Mouse (Mus musculus) liver, postnatal 0 days (tissue): ENCODE data around the gene Psmd11. TPM values are rescaled to one million over a fixed set of nuclear protein-coding genes. Genes with fewer than 3 reads are reported as not detected.
A peak's percentile ranks its signal among the peaks of the same experiment; 100 is the strongest.

ENCODE experiments used
- ATAC-seq: fragments of 200-750 bp; cut with Nextera tagmentation; 2 replicates; pipeline ENCODE4 v1.8.0; 2017; ENCODE audit warnings: mild to moderate bottlenecking, moderate library complexity
- DNase-seq: peaks from one replicate; pipeline ENCODE4 v3.0.0-alpha.2; 2016
- H3K27ac ChIP-seq: fragments of 300-500 bp; sonication (generic); 2 replicates; pipeline ENCODE4 v1.5.1; 2014; ENCODE audit warnings: antibody characterized with exemption, moderate library complexity, mild to moderate bottlenecking, low read depth
- H3K27me3 ChIP-seq: fragments of 300-500 bp; sonication (generic); 2 replicates; pipeline ENCODE4 v1.6.1; 2014; ENCODE audit warnings: low read length, control low read depth, mixed read lengths; ENCODE audit not compliant: insufficient read depth
- H3K36me3 ChIP-seq: fragments of 300-500 bp; sonication (generic); replicated peaks from 2 replicates; pipeline ENCODE4 v1.6.1; 2014; ENCODE audit warnings: mild to moderate bottlenecking, control low read depth, low read length, moderate library complexity, mixed read lengths; ENCODE audit not compliant: insufficient read depth
- H3K4me1 ChIP-seq: fragments of 300-500 bp; sonication (generic); 2 replicates; pipeline ENCODE4 v1.6.1; 2014; ENCODE audit warnings: antibody characterized with exemption, mild to moderate bottlenecking, control low read depth; ENCODE audit not compliant: insufficient read depth
- H3K4me2 ChIP-seq: fragments of 300-500 bp; sonication (generic); 2 replicates; pipeline ENCODE4 v1.6.1; 2014; ENCODE audit warnings: low read depth, mild to moderate bottlenecking, low read length, moderate library complexity, mixed read lengths
- H3K4me3 ChIP-seq: fragments of 300-500 bp; sonication (generic); 2 replicates; pipeline ENCODE4 v1.5.1; 2014; ENCODE audit warnings: low read depth, low read length
- H3K9ac ChIP-seq: fragments of 300-500 bp; sonication (generic); replicated peaks from 2 replicates; pipeline ENCODE4 v1.6.1; 2014; ENCODE audit warnings: mild to moderate bottlenecking, moderate library complexity
- H3K9me3 ChIP-seq: fragments of 300-500 bp; sonication (generic); 2 replicates; pipeline ENCODE4 v1.6.1; 2016; ENCODE audit warnings: mild to moderate bottlenecking, control low read depth, low read length, mixed read lengths
- CTCF ChIP-seq: sonication (generic); IDR thresholded peaks from 2 replicates; pipeline ENCODE4 v1.5.1; 2016; ENCODE audit warnings: antibody characterized with exemption, low read depth
- EP300 ChIP-seq: IDR thresholded peaks from 2 replicates; pipeline ENCODE4 v1.6.1; 2016; ENCODE audit warnings: antibody characterized with exemption, low read depth, mild to moderate bottlenecking
- WGBS: fragments of 180-500 bp; shearing (Covaris S2); extraction: QIAGEN DNeasy Blood & Tissue Kit; methylation state at CpG from one replicate; pipeline ENCODE4 v1.1.7; 2014; ENCODE audit not compliant: insufficient replicate concordance; 5-methylcytosine and 5-hydroxymethylcytosine counted together
- polyA plus RNA-seq: library from polyadenylated mRNA; unstranded; fragments of >200 nt; fragmentation: Nextera tagmentation; extraction: Ambion mirVana; gene quantifications from 2 replicates; pipeline ENCODE4 v1.2.1, GENCODE M21; 2015

Gene Psmd11
- polyA plus RNA-seq, 1 experiment from 2014 or later, result 143 TPM

DNA sequence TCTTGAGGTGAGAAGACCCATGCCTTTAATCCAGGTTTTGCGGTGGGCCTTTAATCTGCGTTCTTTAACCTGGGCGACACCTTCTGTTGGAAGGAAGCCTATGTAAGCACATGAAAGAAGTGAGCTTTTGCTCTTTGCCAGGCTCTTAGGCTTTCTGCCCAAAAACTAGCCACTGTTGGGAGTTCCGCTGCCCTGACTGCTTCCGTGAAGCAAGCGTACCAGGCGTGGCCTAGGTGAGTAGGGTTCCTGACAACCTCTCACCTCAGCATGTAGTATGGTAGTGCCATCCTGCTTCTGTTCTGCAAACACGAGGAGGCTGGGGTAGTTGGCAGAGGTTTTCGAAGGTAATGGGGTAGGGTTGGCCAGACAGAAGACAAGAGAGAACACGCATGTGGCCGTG, 46.4 kb downstream of the Psmd11 start:
- ATAC-seq (no peak), DNase-seq (no peak)
- 92% methylated on average over 11 of the region's 11 CpGs for WGBS
- peaks cover 18% of the 10 kb centered on the region for H3K4me1 ChIP-seq
- H3K36me3 ChIP-seq, result peaks cover 29% of the 10 kb centered on the region
- H3K27ac ChIP-seq, result no peak overlapping the region
- H3K9ac ChIP-seq, result no peak overlapping the region
- H3K27me3 ChIP-seq, result peaks cover 15% of the 10 kb centered on the region; the same call in 1 of the 2 replicates
- H3K4me2 ChIP-seq, result no peak overlapping the region
- TF ChIP-seq EP300 (no peak), CTCF (no peak)
- H3K4me3 ChIP-seq, result no peak overlapping the region
- H3K9me3 ChIP-seq, result no peaks in the 10 kb centered on the region

DNA sequence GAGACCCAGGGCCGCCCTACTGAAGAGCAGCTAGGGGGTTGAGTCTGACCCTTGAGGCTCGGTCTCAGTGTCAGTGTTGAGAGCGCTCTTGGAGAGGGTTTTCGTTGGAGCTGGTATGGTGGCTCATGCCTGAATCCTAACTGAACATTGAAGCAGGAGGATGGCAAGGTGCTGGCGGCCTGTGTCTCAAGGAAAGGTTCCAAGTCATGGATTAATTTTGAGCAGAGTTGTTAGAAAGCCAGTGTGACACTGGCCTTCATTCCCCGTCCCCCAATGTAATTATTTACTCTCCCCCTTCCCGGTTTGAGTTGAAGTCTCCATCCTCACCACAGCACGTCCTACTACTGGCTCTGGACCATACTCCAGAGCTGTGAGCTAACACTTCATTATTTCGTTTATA, 47.1 kb downstream of the Psmd11 start:
- no peak overlapping the region for H3K4me2 ChIP-seq
- no peak overlapping the region for H3K27ac ChIP-seq
- ATAC-seq (no peak), DNase-seq (no peak)
- H3K27me3 ChIP-seq, result peaks cover 15% of the 10 kb centered on the region; the same call in 1 of the 2 replicates
- H3K9ac ChIP-seq, result no peak overlapping the region
- 84% methylated on average over 9 of the region's 9 CpGs for WGBS
- H3K9me3 ChIP-seq, result no peaks in the 10 kb centered on the region
- no peak for TF ChIP-seq EP300
- no peak for TF ChIP-seq CTCF
- peaks cover 18% of the 10 kb centered on the region for H3K4me1 ChIP-seq
- H3K36me3 ChIP-seq, result peaks cover 22% of the 10 kb centered on the region
- no peak overlapping the region for H3K4me3 ChIP-seq

DNA sequence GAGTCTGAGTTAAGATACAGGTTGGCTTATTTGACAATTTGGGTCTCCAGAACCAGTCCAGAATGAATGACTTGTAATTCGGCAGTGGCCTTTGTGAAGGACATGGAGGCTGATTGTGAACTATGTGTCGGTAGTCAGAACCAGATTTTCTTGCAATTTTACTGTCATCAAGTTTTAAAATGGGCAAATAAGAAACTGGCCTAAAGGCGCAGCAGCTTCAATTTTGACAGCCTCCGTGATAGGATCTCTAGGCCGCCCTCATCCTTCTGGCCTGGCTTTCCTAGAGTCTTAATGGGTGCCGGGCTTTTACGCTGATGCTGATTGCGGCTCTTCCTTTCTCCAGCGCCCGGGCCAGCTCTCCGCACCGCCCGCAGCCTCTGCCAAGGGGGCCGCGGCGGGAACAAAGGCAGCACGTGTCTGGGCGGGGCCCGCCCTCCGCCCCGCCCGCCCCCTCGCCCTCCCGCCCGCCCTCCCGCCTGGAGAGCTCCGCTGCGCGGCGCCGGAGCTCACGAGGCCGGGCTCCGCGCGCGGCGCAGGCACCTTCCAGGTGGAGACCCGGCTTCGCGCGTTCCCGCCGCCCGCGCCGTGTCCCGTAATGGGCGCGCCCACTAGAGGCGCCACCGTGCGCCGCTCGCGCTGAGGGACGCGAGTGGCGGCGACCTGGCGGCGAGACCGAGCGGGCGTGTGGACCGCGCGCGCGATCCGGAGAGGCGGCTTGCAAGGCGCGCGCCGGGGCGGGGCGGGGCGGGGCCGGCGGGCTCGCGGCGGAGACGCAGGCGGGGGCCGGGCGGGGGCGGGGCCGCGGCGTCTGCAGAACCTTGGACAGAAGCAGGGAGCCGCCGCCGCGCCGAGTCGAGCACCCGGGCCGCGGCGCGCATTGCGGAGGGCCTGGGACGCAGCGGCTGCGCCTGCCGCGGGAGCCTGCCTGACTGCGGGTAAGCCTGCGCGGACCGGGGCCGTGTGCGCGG, 48.1 kb downstream of the Psmd11 start, which contains the start of gene Cdk5r1:
Gene Cdk5r1 (plus strand): TSS at position 802 of the 968 bp plus-strand sequence.
- H3K27me3 ChIP-seq, result peaks cover 15% of the 10 kb centered on the region; the same call in 1 of the 2 replicates
- H3K4me1 ChIP-seq, result peaks cover 18% of the 10 kb centered on the region
- peak within 1 kb of the TSS; percentile 68 for H3K9ac ChIP-seq
- ATAC-seq (peak; percentile 92), DNase-seq (peak; percentile 93)
- H3K9me3 ChIP-seq, result no peaks in the 10 kb centered on the region
- TF ChIP-seq CTCF, result peak; percentile 53
- TF ChIP-seq EP300, result no peak
- peaks cover 16% of the 10 kb centered on the region for H3K36me3 ChIP-seq
- peak within 1 kb of the TSS; percentile 74 for H3K4me3 ChIP-seq
- H3K4me2 ChIP-seq, result peak within 1 kb of the TSS; percentile 98
- 2% methylated on average over 60 of the region's 116 CpGs for whole genome bisulfite sequencing
- H3K27ac ChIP-seq, result peak within 1 kb of the TSS; percentile 23; the same call in 1 of the 2 replicates

DNA sequence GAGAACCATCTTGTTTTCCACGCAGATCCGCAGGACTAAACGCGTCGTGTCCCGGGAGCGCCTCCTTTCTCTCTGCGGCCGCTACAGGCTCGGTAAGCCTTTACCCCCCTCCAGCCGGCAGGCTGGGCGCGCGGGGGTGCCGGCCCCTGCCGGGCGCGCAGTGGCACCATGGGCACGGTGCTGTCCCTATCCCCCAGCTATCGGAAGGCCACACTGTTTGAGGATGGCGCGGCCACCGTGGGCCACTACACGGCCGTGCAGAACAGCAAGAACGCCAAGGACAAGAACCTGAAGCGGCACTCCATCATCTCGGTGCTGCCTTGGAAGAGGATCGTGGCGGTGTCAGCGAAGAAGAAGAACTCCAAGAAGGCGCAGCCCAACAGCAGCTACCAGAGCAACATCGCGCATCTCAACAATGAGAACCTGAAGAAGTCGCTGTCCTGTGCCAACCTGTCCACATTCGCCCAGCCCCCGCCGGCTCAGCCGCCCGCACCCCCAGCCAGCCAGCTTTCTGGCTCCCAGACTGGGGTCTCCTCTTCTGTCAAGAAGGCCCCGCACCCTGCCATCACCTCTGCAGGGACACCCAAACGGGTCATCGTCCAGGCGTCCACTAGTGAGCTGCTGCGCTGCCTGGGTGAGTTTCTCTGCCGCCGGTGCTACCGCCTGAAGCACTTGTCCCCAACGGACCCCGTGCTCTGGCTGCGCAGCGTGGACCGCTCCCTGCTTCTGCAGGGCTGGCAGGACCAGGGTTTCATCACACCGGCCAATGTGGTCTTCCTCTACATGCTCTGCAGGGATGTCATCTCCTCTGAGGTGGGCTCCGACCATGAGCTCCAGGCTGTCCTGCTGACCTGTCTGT, 49.2 kb downstream of the Psmd11 start:
- Histone ChIP-seq H3K4me3 (peak overlapping the region; percentile 74), H3K4me2 (peak overlapping the region; percentile 98), H3K36me3 (peaks cover 10% of the 10 kb centered on the region), H3K27me3 (peaks cover 15% of the 10 kb centered on the region; the same call in 1 of the 2 replicates), H3K9ac (peak overlapping the region; percentile 68), H3K4me1 (peaks cover 18% of the 10 kb centered on the region), H3K9me3 (no peaks in the 10 kb centered on the region), H3K27ac (peak overlapping the region; percentile 23; the same call in 1 of the 2 replicates)
- 21% methylated on average over 55 of the region's 55 CpGs for WGBS
- ATAC-seq, result peak; percentile 3; the same call in 1 of the 2 replicates
- TF ChIP-seq EP300 (no peak), CTCF (0 out of 2 replicates have a peak, but pooled peaks have one; percentile 13)
- no peak for DNase-seq

DNA sequence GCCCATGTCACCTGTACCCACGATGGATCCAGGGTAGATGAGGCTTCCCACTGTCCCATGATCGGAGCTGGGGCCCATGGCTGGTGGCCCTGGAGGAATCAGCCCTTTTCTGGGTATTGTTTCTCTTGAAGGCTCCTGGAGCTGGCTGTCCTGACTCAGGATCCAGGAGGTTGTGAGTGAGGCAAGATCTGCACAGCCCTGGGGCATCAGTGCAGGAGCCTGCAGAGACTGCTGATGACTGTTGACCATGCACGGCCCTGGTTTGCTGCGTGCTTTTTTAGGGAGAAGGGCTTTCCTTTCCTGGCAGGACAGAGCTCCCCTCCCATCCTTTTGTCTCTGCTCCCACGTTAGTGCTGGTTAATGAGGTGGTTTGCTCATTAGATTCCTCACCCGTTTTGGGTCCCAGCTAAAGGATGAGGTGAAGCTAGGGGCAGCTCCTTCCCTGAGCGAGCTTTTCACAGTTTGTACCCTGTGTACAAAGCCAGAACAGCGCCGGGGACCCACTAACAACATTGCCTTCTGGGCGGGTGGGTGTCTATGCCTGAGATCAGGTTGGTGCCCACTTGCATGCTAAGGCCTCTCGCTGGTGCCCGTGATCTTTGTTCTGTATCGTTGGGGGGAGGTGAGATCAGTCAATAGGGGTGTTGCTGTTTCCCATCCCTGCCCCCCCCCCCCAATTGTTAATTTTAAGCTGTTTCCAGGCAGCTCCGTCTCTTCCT, 50.4 kb downstream of the Psmd11 start:
- peaks cover 15% of the 10 kb centered on the region; the same call in 1 of the 2 replicates for H3K27me3 ChIP-seq
- ATAC-seq (no peak), DNase-seq (no peak)
- H3K36me3 ChIP-seq, result peaks cover 2% of the 10 kb centered on the region; the same call in 1 of the 2 replicates
- no peak overlapping the region for H3K9ac ChIP-seq
- no peaks in the 10 kb centered on the region for H3K9me3 ChIP-seq
- H3K4me2 ChIP-seq, result peak overlapping the region; percentile 98; the same call in 1 of the 2 replicates
- TF ChIP-seq CTCF (no peak), EP300 (no peak)
- peaks cover 18% of the 10 kb centered on the region for H3K4me1 ChIP-seq
- H3K4me3 ChIP-seq, result no peak overlapping the region
- H3K27ac ChIP-seq, result no peak overlapping the region
- 81% methylated on average over 14 of the region's 14 CpGs for WGBS
